In the genomic region with DNA sequence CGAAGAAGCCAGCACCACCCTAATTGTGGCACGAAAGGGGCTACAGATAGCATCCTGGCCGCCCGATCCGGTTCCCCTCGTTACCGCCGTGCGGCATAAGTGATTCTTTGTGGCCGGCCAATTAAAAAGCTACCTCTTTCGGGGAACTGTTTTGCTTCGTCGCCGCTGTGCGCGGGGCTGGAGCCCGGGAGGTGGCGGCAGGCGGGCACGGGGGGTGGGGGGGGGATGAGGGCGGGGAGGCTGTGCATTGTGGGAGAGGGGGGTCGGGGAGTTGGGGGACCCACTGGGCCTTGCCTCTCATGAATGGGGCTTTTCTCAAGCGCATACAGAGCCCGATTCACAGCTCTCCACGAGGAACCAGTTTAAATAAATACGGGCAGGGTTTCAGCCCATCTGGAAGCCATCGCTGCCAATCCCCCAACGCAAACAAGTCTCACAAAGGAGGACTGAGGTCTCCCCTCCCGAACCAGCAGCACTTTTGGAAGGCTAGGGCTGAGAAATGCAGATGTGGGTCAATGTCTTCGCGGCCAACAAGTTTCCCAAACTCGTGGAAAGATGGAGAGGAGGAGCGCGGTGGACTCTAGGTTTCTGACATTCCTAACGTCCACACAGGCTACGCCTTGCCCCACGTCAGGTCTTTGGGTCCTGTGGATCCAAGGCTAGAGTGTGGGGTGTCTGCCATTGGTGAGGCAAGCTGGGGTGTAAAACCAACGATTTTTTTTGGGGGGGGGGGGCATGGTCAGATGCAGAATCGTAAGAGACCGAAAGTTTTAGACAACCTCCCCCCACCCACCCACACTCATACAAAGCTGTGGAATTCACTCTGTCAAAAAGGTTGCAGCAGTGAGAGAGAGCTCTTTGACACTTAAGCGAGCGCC, we compare ENCODE assay signal across 8 mouse cellular contexts. TPM values are rescaled to one million over a fixed set of nuclear protein-coding genes. Genes with fewer than 3 reads are reported as not detected.
A peak's percentile ranks its signal among the peaks of the same experiment; 100 is the strongest.
DNase-seq lines count a peak whose midpoint lies in the region; ATAC-seq and TF ChIP-seq lines count a peak whose summit lies in the region.

No protein-coding gene starts in this region.

- H3K36me3 ChIP-seq in embryonic facial prominence, embryonic 14.5 days (ENCODE audit: control insufficient read depth, insufficient read depth, low read length) = no peaks in the 10 kb centered on the region
- H3K36me3 ChIP-seq in midbrain, postnatal 0 days (ENCODE audit: insufficient read depth, low read length) = no peaks in the 10 kb centered on the region

- DNase-seq in layer of hippocampus, adult 11-12 months (ENCODE audit: low spot score) = peak; percentile 49
- no peak for DNase-seq in layer of hippocampus, postnatal 25 days (ENCODE audit: extremely low spot score in 1 of 2, low spot score in 1 of 2)
- DNase-seq in embryonic facial prominence, embryonic 14.5 days (ENCODE audit: low spot score) = peak; percentile 77
- DNase-seq in layer of hippocampus, adult 18-20 months (ENCODE audit: low spot score in 2 of 2) = peak; percentile 18 to 51
- DNase-seq in midbrain, postnatal 0 days (ENCODE audit: low spot score) = peak; percentile 66
- DNase-seq in spleen, postnatal 10 days (ENCODE audit: low spot score in 2 of 2) = no peak
- DNase-seq in frontal cortex, postnatal 10 days (ENCODE audit: low spot score in 2 of 2) = no peak

- H3K9me3 ChIP-seq in embryonic facial prominence, embryonic 14.5 days (ENCODE audit: control insufficient read depth, low read length) = no peaks in the 10 kb centered on the region
- H3K9me3 ChIP-seq in midbrain, postnatal 0 days (ENCODE audit: low read length) = no peaks in the 10 kb centered on the region

- H3K27ac ChIP-seq in embryonic facial prominence, embryonic 14.5 days (replicated peaks; ENCODE audit: low read depth, low read length) = peak overlapping the region; percentile 86
- H3K27ac ChIP-seq in midbrain, postnatal 0 days (ENCODE audit: low read depth, low read length) = no peak overlapping the region

- H3K4me2 ChIP-seq in embryonic facial prominence, embryonic 14.5 days (ENCODE audit: low read depth, low read length) = peak overlapping the region; percentile 89
- H3K4me2 ChIP-seq in midbrain, postnatal 0 days (ENCODE audit: low read depth, low read length, poor library complexity, severe bottlenecking) = peak overlapping the region; percentile 91

- peak; percentile 50 for ATAC-seq in embryonic facial prominence, embryonic 14.5 days (ENCODE audit: low read depth)
- 0 out of 2 replicates have a peak, but pooled peaks have one; percentile 39 for ATAC-seq in midbrain, postnatal 0 days (ENCODE audit: low FRiP score)
- no peak for ATAC-seq in erythroid progenitor cell, adult 5-6 weeks (replicated peaks; ENCODE audit: low FRiP score, poor library complexity, severe bottlenecking)

- peaks cover 35% of the 10 kb centered on the region for H3K27me3 ChIP-seq in embryonic facial prominence, embryonic 14.5 days (replicated peaks; ENCODE audit: control insufficient read depth, insufficient read depth, low read length)
- H3K27me3 ChIP-seq in midbrain, postnatal 0 days (ENCODE audit: insufficient read depth, low read length) = peaks cover 36% of the 10 kb centered on the region

- peak overlapping the region; percentile 67 for H3K9ac ChIP-seq in embryonic facial prominence, embryonic 14.5 days (ENCODE audit: low read depth, low read length)
- peak overlapping the region; percentile 48 for H3K9ac ChIP-seq in midbrain, postnatal 0 days (replicated peaks; ENCODE audit: low read length, poor library complexity, severe bottlenecking)

- H3K4me3 ChIP-seq in embryonic facial prominence, embryonic 14.5 days (ENCODE audit: low read depth, low read length) = peak overlapping the region; percentile 47
- peak overlapping the region; percentile 36 for H3K4me3 ChIP-seq in midbrain, postnatal 0 days (ENCODE audit: low read depth, low read length)

- under 1% methylated on average over 36 of the region's 42 CpGs for WGBS in embryonic facial prominence, embryonic 14.5 days
- under 1% methylated on average over 34 of the region's 42 CpGs for WGBS in midbrain, postnatal 0 days

- no peak for TF ChIP-seq CTCF in midbrain, postnatal 0 days (IDR thresholded peaks at IDR 0.05)

- H3K4me1 ChIP-seq in embryonic facial prominence, embryonic 14.5 days (ENCODE audit: control insufficient read depth, insufficient read depth, low read length) = peaks cover 23% of the 10 kb centered on the region
- H3K4me1 ChIP-seq in midbrain, postnatal 0 days (ENCODE audit: insufficient read depth, low read length) = peaks cover 32% of the 10 kb centered on the region

RNA-seq across cellular contexts. Expression of a gene that starts 2.1 kb away (rescaled TPM):
- 1 to 10 TPM in 1 of 2 experiments, under 1 TPM in 1; 0.42 to 1.0 TPM for total RNA-seq in layer of hippocampus, postnatal 25 days (2021)
- polyA plus RNA-seq in embryonic facial prominence, embryonic 14.5 days (2014; fragmentation: Nextera tagmentation; extraction: Ambion mirVana) = 372 and 595 TPM in 2 replicates
- total RNA-seq in layer of hippocampus, adult 18-20 months (2021) = 1 to 10 TPM; 1.3 to 1.6 TPM
- total RNA-seq in midbrain, postnatal 0 days (2014; rRNA removed) = 13.8 and 17.8 TPM in 2 replicates
- polyA plus RNA-seq in midbrain, postnatal 0 days (2015; fragmentation: Nextera tagmentation; extraction: Ambion mirVana) = 4.9 and 6.2 TPM in 2 replicates
- not detected in 2 replicates for total RNA-seq in erythroid progenitor cell, adult 5-6 weeks (2015; ENCODE audit: low replicate concordance)
- not detected in 2 replicates for total RNA-seq in erythroid progenitor cell, adult 5-6 weeks (2017; ENCODE audit: low replicate concordance)

RNA-seq across cellular contexts. Expression of a gene that starts 38.4 kb away (rescaled TPM):
- 10 to 100 TPM; 26.8 to 27.2 TPM for total RNA-seq in layer of hippocampus, postnatal 25 days (2021)
- polyA plus RNA-seq in embryonic facial prominence, embryonic 14.5 days (2014; fragmentation: Nextera tagmentation; extraction: Ambion mirVana) = 47.2 and 51.6 TPM in 2 replicates
- total RNA-seq in layer of hippocampus, adult 18-20 months (2021) = 10 to 100 TPM; 33.0 to 36.5 TPM
- 40.3 and 57.7 TPM in 2 replicates for total RNA-seq in midbrain, postnatal 0 days (2014; rRNA removed)
- polyA plus RNA-seq in midbrain, postnatal 0 days (2015; fragmentation: Nextera tagmentation; extraction: Ambion mirVana) = 43.8 and 49.2 TPM in 2 replicates
- 2.1 and 2.5 TPM in 2 replicates for total RNA-seq in erythroid progenitor cell, adult 5-6 weeks (2015; ENCODE audit: low replicate concordance)
- total RNA-seq in erythroid progenitor cell, adult 5-6 weeks (2017; ENCODE audit: low replicate concordance) = 3.9 and 4.9 TPM in 2 replicates

Comparison
In these comparisons a context has a peak if more than half of its experiments do, and no peak if none do; other contexts are left out.
1. DNase-seq: peak in layer of hippocampus, adult 11-12 months (single experiment), embryonic facial prominence, embryonic 14.5 days (single experiment), layer of hippocampus, adult 18-20 months (2 of 2) and midbrain, postnatal 0 days (single experiment); none in layer of hippocampus, postnatal 25 days (0 of 2), spleen, postnatal 10 days (0 of 2) and frontal cortex, postnatal 10 days (0 of 2).